Mouse (Mus musculus) MEL (cell line): ENCODE data around the gene Snorc.

Experiments
- CTCF ChIP-seq, 3 experiments: IDR thresholded peaks in 2 of 3; conservative IDR thresholded peaks in 1 of 3; 2 replicates each; pipeline ENCODE4 v1.5.1; 2011 to 2012; ENCODE audit warnings: low read length in 3 of 3, low read depth in 2 of 3, mild to moderate bottlenecking in 2 of 3, improper control_type of control experiment in 1 of 3, inconsistent platforms in 1 of 3, mixed read lengths in 1 of 3, moderate library complexity in 1 of 3; ENCODE audit not compliant: control insufficient read depth in 1 of 3, insufficient read depth in 1 of 3, poor library complexity in 1 of 3, severe bottlenecking in 1 of 3
- JUND ChIP-seq: IDR thresholded peaks from 2 replicates; pipeline ENCODE4 v1.6.1; 2011; ENCODE audit warnings: low read depth, mild to moderate bottlenecking, improper control_type of control experiment, low read length
- MAFK ChIP-seq: IDR thresholded peaks from 2 replicates; pipeline ENCODE4 v1.6.1; 2011; ENCODE audit warnings: low read depth, mild to moderate bottlenecking, low read length, improper control_type of control experiment, borderline replicate concordance
- MAZ ChIP-seq: IDR thresholded peaks from 2 replicates; pipeline ENCODE4 v1.6.1; 2012; ENCODE audit warnings: low read depth, mild to moderate bottlenecking, inconsistent platforms, low read length, improper control_type of control experiment
- USF1 ChIP-seq: IDR thresholded peaks from 2 replicates; pipeline ENCODE4 v1.6.1; 2014; ENCODE audit warnings: low read depth, mild to moderate bottlenecking, inconsistent platforms, low read length, improper control_type of control experiment, moderate library complexity
- ZC3H11A ChIP-seq: IDR thresholded peaks from 2 replicates; pipeline ENCODE4 v1.6.1; 2012; ENCODE audit warnings: low read depth, mild to moderate bottlenecking, inconsistent platforms, low read length, improper control_type of control experiment

DNA sequence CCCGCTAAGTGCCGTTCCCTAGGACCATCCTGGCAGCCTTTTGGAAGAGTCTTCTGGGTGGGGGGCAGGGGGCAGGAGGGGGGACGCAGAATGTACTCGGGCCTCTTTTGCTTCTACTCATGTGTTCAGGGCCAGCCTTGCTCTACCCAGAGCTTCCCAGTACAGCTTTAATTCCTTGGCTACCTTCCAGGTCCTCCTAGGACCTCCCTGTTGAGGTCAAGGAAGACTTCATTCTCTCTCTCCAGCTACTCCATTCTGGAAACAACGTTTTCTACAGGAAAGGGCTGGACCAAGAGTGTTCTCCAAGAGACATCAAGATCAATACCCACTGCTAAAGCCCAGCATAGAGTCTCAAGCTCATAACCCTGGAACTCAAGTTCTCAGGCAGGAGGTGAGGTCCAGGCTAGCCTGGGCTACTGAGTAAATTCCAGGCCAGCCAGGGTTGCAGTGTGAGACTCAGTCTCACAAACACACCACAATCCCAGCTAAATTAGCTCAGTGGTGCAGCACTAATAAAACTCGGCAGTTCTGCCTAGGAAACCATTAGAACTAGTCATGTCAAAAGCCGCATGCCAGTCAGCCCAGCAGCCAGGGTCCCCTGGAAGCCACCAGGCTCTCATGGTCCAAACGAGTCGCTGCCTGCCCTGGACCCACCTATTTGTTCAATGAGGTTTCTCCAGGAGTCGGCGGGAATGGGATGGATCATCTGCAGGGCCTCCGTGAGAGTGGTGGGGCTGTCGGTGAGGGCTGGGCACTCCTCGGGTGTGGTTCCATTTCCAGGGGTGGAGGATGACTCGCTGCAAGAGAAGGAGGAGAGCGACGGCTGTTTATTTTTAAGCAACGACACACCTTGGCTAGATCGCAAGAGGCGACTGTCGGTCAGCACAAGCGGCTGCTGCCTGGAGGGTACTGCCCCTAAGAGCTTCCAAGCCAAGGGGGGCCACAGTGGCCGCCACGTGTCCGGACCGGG lies 38.8 kb downstream of the Snorc start:
- no peak for TF ChIP-seq MAZ
- TF ChIP-seq MAFK, result no peak
- no peak for TF ChIP-seq CTCF (IDR thresholded peaks at IDR 0.05 in 2 of 3, conservative IDR thresholded peaks at IDR 0.05 in 1 of 3; ENCODE audit: control insufficient read depth in 1 of 3, insufficient read depth in 1 of 3, low read depth in 2 of 3, low read length in 3 of 3, poor library complexity in 1 of 3, severe bottlenecking in 1 of 3)
- TF ChIP-seq USF1, result no peak
- no peak for TF ChIP-seq JUND
- TF ChIP-seq ZC3H11A, result no peak
